Mouse (Mus musculus): Measurements from ENCODE around the gene Bfsp1. TPM values are rescaled to one million over a fixed set of nuclear protein-coding genes. Genes with fewer than 3 reads are reported as not detected.

Bfsp1 gene
- polyA plus RNA-seq, 1 experiment from 2014 or later = 2.3 TPM

GRCm38 (mm10) chr2:143870936-143871688 is 8.1 kb upstream of the Bfsp1 start:
- DNase-seq (ENCODE audit: low spot score) (no peak), ATAC-seq (replicated peaks; ENCODE audit: low FRiP score, low TSS enrichment, low read depth) (peak; percentile 71)
- Histone ChIP-seq H3K27me3 (replicated peaks; ENCODE audit: control insufficient read depth, insufficient read depth, low read length) (no peaks in the 10 kb centered on the region), H3K4me2 (ENCODE audit: low read length) (no peak overlapping the region), H3K4me1 (replicated peaks; ENCODE audit: control insufficient read depth, insufficient read depth, low read length) (peaks cover 10% of the 10 kb centered on the region), H3K9ac (ENCODE audit: low read length) (no peak overlapping the region), H3K4me3 (ENCODE audit: low read depth, low read length) (no peak overlapping the region), H3K27ac (ENCODE audit: low read depth) (no peak overlapping the region), H3K9me3 (ENCODE audit: control insufficient read depth, low read length) (no peaks in the 10 kb centered on the region), H3K36me3 (ENCODE audit: control insufficient read depth, insufficient read depth, low read length) (no peaks in the 10 kb centered on the region)
- WGBS = 45% methylated on average over 10 of the region's 10 CpGs

- no peaks in the 10 kb centered on the region for H3K9me3 ChIP-seq (ENCODE audit: control insufficient read depth, low read length)
- ATAC-seq (replicated peaks; ENCODE audit: low FRiP score, low TSS enrichment, low read depth) = peak; percentile 57; the same call in 1 of the 2 replicates
Measured at GRCm38 (mm10) chr2:143867326-143867725, 4.4 kb upstream of the Bfsp1 start.

GRCm38 (mm10) chr2:143864600-143864999 is 1.6 kb upstream of the Bfsp1 start:
- no peak for DNase-seq (ENCODE audit: low spot score)
- H3K27ac ChIP-seq (ENCODE audit: low read depth) = no peak overlapping the region
- 46% methylated on average over 8 of the region's 8 CpGs for WGBS

More at GRCm38 (mm10) chr2:143867326-143867725, 4.4 kb upstream of the Bfsp1 start:
- peak; percentile 81 for DNase-seq (ENCODE audit: low spot score)
- Histone ChIP-seq H3K27me3 (replicated peaks; ENCODE audit: control insufficient read depth, insufficient read depth, low read length) (no peaks in the 10 kb centered on the region), H3K27ac (ENCODE audit: low read depth) (no peak overlapping the region), H3K4me3 (ENCODE audit: low read depth, low read length) (no peak overlapping the region), H3K36me3 (ENCODE audit: control insufficient read depth, insufficient read depth, low read length) (no peaks in the 10 kb centered on the region), H3K9ac (ENCODE audit: low read length) (no peak overlapping the region), H3K4me2 (ENCODE audit: low read length) (0 out of 2 replicates have a peak overlapping the region, but pooled peaks have one; percentile 3), H3K4me1 (replicated peaks; ENCODE audit: control insufficient read depth, insufficient read depth, low read length) (peaks cover 13% of the 10 kb centered on the region)
- 5% methylated on average over 6 of the region's 6 CpGs for WGBS

GRCm38 (mm10) chr2:143859166-143859565 is 3.8 kb downstream of the Bfsp1 start:
- Histone ChIP-seq H3K4me1 (replicated peaks; ENCODE audit: control insufficient read depth, insufficient read depth, low read length) (0 out of 2 replicates have a peak, but pooled peaks cover 4% of the 10 kb centered on the region), H3K4me3 (ENCODE audit: low read depth, low read length) (no peak overlapping the region), H3K36me3 (ENCODE audit: control insufficient read depth, insufficient read depth, low read length) (no peaks in the 10 kb centered on the region), H3K9me3 (ENCODE audit: control insufficient read depth, low read length) (no peaks in the 10 kb centered on the region), H3K27ac (ENCODE audit: low read depth) (no peak overlapping the region), H3K9ac (ENCODE audit: low read length) (no peak overlapping the region), H3K4me2 (ENCODE audit: low read length) (no peak overlapping the region), H3K27me3 (replicated peaks; ENCODE audit: control insufficient read depth, insufficient read depth, low read length) (0 out of 2 replicates have a peak, but pooled peaks cover 2% of the 10 kb centered on the region)
- ATAC-seq (replicated peaks; ENCODE audit: low FRiP score, low TSS enrichment, low read depth) (no peak), DNase-seq (ENCODE audit: low spot score) (no peak)
- whole genome bisulfite sequencing = 78% methylated on average over 2 of the region's 2 CpGs

More at GRCm38 (mm10) chr2:143864600-143864999, 1.6 kb upstream of the Bfsp1 start:
- 0 out of 2 replicates have a peak, but pooled peaks cover 2% of the 10 kb centered on the region for H3K27me3 ChIP-seq (replicated peaks; ENCODE audit: control insufficient read depth, insufficient read depth, low read length)
- no peaks in the 10 kb centered on the region for H3K36me3 ChIP-seq (ENCODE audit: control insufficient read depth, insufficient read depth, low read length)
- no peak overlapping the region for H3K4me2 ChIP-seq (ENCODE audit: low read length)
- no peaks in the 10 kb centered on the region for H3K9me3 ChIP-seq (ENCODE audit: control insufficient read depth, low read length)
- H3K4me3 ChIP-seq (ENCODE audit: low read depth, low read length) = no peak overlapping the region
- ATAC-seq (replicated peaks; ENCODE audit: low FRiP score, low TSS enrichment, low read depth) = no peak
- H3K4me1 ChIP-seq (replicated peaks; ENCODE audit: control insufficient read depth, insufficient read depth, low read length) = peaks cover 6% of the 10 kb centered on the region; the same call in 1 of the 2 replicates
- no peak overlapping the region for H3K9ac ChIP-seq (ENCODE audit: low read length)

GRCm38 (mm10) chr2:143853447-143853846 is 9.5 kb downstream of the Bfsp1 start:
- 67% methylated on average over 4 of the region's 4 CpGs for WGBS
- Histone ChIP-seq H3K9me3 (ENCODE audit: control insufficient read depth, low read length) (no peaks in the 10 kb centered on the region), H3K4me2 (ENCODE audit: low read length) (no peak overlapping the region), H3K27me3 (replicated peaks; ENCODE audit: control insufficient read depth, insufficient read depth, low read length) (no peaks in the 10 kb centered on the region), H3K4me1 (replicated peaks; ENCODE audit: control insufficient read depth, insufficient read depth, low read length) (peaks cover 8% of the 10 kb centered on the region), H3K36me3 (ENCODE audit: control insufficient read depth, insufficient read depth, low read length) (no peaks in the 10 kb centered on the region), H3K27ac (ENCODE audit: low read depth) (0 out of 2 replicates have a peak overlapping the region, but pooled peaks have one; percentile 18), H3K4me3 (ENCODE audit: low read depth, low read length) (no peak overlapping the region), H3K9ac (ENCODE audit: low read length) (no peak overlapping the region)
- no peak for DNase-seq (ENCODE audit: low spot score)
- ATAC-seq (replicated peaks; ENCODE audit: low FRiP score, low TSS enrichment, low read depth) = peak; percentile 50; the same call in 1 of the 2 replicates

- H3K4me3 ChIP-seq (ENCODE audit: low read depth, low read length) = no peak overlapping the region
- peak overlapping the region; percentile 69 for H3K27ac ChIP-seq (ENCODE audit: low read depth)
- peak; percentile 63 for DNase-seq (ENCODE audit: low spot score)
- H3K27me3 ChIP-seq (replicated peaks; ENCODE audit: control insufficient read depth, insufficient read depth, low read length) = no peaks in the 10 kb centered on the region
- H3K4me1 ChIP-seq (replicated peaks; ENCODE audit: control insufficient read depth, insufficient read depth, low read length) = peaks cover 8% of the 10 kb centered on the region
- H3K9ac ChIP-seq (ENCODE audit: low read length) = no peak overlapping the region
- peak; percentile 67 for ATAC-seq (replicated peaks; ENCODE audit: low FRiP score, low TSS enrichment, low read depth)
- no peaks in the 10 kb centered on the region for H3K36me3 ChIP-seq (ENCODE audit: control insufficient read depth, insufficient read depth, low read length)
- no peaks in the 10 kb centered on the region for H3K9me3 ChIP-seq (ENCODE audit: control insufficient read depth, low read length)
- no peak overlapping the region for H3K4me2 ChIP-seq (ENCODE audit: low read length)
- 40% methylated on average over 18 of the region's 18 CpGs for WGBS
Measured at GRCm38 (mm10) chr2:143852295-143853275, 10.4 kb downstream of the Bfsp1 start.

- H3K36me3 ChIP-seq (ENCODE audit: control insufficient read depth, insufficient read depth, low read length) = no peaks in the 10 kb centered on the region
- peaks cover 12% of the 10 kb centered on the region for H3K4me1 ChIP-seq (replicated peaks; ENCODE audit: control insufficient read depth, insufficient read depth, low read length)
- DNase-seq (ENCODE audit: low spot score) = no peak
- H3K4me2 ChIP-seq (ENCODE audit: low read length) = no peak overlapping the region
- no peak overlapping the region for H3K4me3 ChIP-seq (ENCODE audit: low read depth, low read length)
- no peak for ATAC-seq (replicated peaks; ENCODE audit: low FRiP score, low TSS enrichment, low read depth)
- WGBS = 82% methylated on average over 12 of the region's 12 CpGs
- no peak overlapping the region for H3K9ac ChIP-seq (ENCODE audit: low read length)
- peak overlapping the region; percentile 69 for H3K27ac ChIP-seq (ENCODE audit: low read depth)
- no peaks in the 10 kb centered on the region for H3K27me3 ChIP-seq (replicated peaks; ENCODE audit: control insufficient read depth, insufficient read depth, low read length)
- H3K9me3 ChIP-seq (ENCODE audit: control insufficient read depth, low read length) = no peaks in the 10 kb centered on the region
Measured at GRCm38 (mm10) chr2:143851354-143852221, 11.4 kb downstream of the Bfsp1 start.
